Mouse (Mus musculus) mammary gland, adult 2 months (tissue): Measurements from ENCODE around the gene Slc36a2. TPM values are rescaled to one million over a fixed set of nuclear protein-coding genes. Genes with fewer than 3 reads are reported as not detected.

Experiments
- polyA plus RNA-seq: library from polyadenylated mRNA; depleted of rRNA; stranded (reverse); fragments of >200 nt; gene quantifications from 2 replicates; pipeline ENCODE4 v1.2.3, GENCODE M21; 2012; ENCODE audit warnings: low replicate concordance; rRNA removed

Gene Slc36a2
- polyA plus RNA-seq = 370 and 477 TPM in 2 replicates

GRCm38 (mm10) chr11:55184733-55185291, at the start of gene Slc36a2:
Gene Slc36a2, minus strand, starts transcription at chr11:55185077.

GRCm38 (mm10) chr11:55204159-55204596, 19.3 kb upstream of the Slc36a2 start, which contains the start of gene Slc36a1:
Gene Slc36a1, plus strand, starts transcription at chr11:55204350.

GRCm38 (mm10) chr11:55151608-55152007, 33.3 kb downstream of the Slc36a2 start, which contains the start of gene Slc36a3:
Gene Slc36a3, minus strand, starts transcription at chr11:55151708.

Other genes with a start within 250 kb of the Slc36a2 start
- gene Tnip1, start 222.2 kb downstream of the Slc36a2 start, polyA plus RNA-seq = 43.9 and 75.2 TPM in 2 replicates
- gene Anxa6, start 151.6 kb downstream of the Slc36a2 start, polyA plus RNA-seq = 181 and 229 TPM in 2 replicates
- gene Ccdc69, start 106.9 kb downstream of the Slc36a2 start, polyA plus RNA-seq = 8.4 and 15.0 TPM in 2 replicates
- gene Gm2a, start 87.0 kb downstream of the Slc36a2 start, polyA plus RNA-seq = 137 and 138 TPM in 2 replicates
- 0.43 and 0.47 TPM in 2 replicates for gene Slc36a3, start 33.4 kb downstream of the Slc36a2 start, polyA plus RNA-seq
- gene Slc36a1, start 19.3 kb upstream of the Slc36a2 start, polyA plus RNA-seq = 24.2 and 24.5 TPM in 2 replicates
- gene Fat2, start 151.5 kb upstream of the Slc36a2 start, polyA plus RNA-seq = 0.36 and 0.65 TPM in 2 replicates
- gene Sparc, start 238.1 kb upstream of the Slc36a2 start, polyA plus RNA-seq = 2,918 and 3,435 TPM in 2 replicates